Mouse (Mus musculus) limb, embryonic 10.5 days (tissue): ENCODE data around the gene Sdhaf4. TPM values are rescaled to one million over a fixed set of nuclear protein-coding genes. Genes with fewer than 3 reads are reported as not detected.

Experiments
- DNase-seq: peaks from one replicate; pipeline ENCODE4 v3.0.0-alpha.2; 2017; ENCODE audit warnings: low spot score
- H3K27ac ChIP-seq: fragments of 300-500 bp; sonication (generic); 2 replicates; pipeline ENCODE4 v1.5.1; 2016; ENCODE audit warnings: mild to moderate bottlenecking
- H3K27me3 ChIP-seq: fragments of 300-500 bp; sonication (generic); 2 replicates; pipeline ENCODE4 v1.6.1; 2016; ENCODE audit warnings: low read depth, mild to moderate bottlenecking; ENCODE audit not compliant: poor library complexity, severe bottlenecking
- H3K36me3 ChIP-seq: fragments of 300-500 bp; sonication (generic); 2 replicates; pipeline ENCODE4 v1.6.1; 2016; ENCODE audit warnings: mild to moderate bottlenecking, moderate library complexity
- H3K4me1 ChIP-seq: fragments of 300-500 bp; sonication (generic); 2 replicates; pipeline ENCODE4 v1.6.1; 2016
- H3K4me3 ChIP-seq: fragments of 300-500 bp; sonication (generic); 2 replicates; pipeline ENCODE4 v1.5.1; 2016; ENCODE audit warnings: mild to moderate bottlenecking, moderate library complexity
- H3K9me3 ChIP-seq: fragments of 300-500 bp; sonication (generic); replicated peaks from 2 replicates; pipeline ENCODE4 v1.6.1; 2016; ENCODE audit warnings: mild to moderate bottlenecking
- WGBS: fragments of 180-500 bp; shearing (Covaris S2); methylation state at CpG from one replicate; pipeline ENCODE4 v1.1.7; 2016; 5-methylcytosine and 5-hydroxymethylcytosine counted together
- polyA plus RNA-seq: library from polyadenylated mRNA; unstranded; fragments of >200 nt; fragmentation: Nextera tagmentation; extraction: Ambion mirVana; gene quantifications from 2 replicates; pipeline ENCODE4 v1.2.1, GENCODE M21; 2016

Gene Sdhaf4
- 77.1 and 79.7 TPM in 2 replicates for polyA plus RNA-seq

GRCm38 (mm10) chr1:24005070-24005804 lies at the start of gene Sdhaf4:
Gene Sdhaf4, minus strand, starts transcription at chr1:24005656.
- no peaks in the 10 kb centered on the region for H3K9me3 ChIP-seq
- H3K4me1 ChIP-seq = peaks cover 4% of the 10 kb centered on the region; the same call in 1 of the 2 replicates
- no peaks in the 10 kb centered on the region for H3K27me3 ChIP-seq
- WGBS = 2% methylated on average over 47 of the region's 47 CpGs
- peak within 1 kb of the TSS; percentile 78 for H3K4me3 ChIP-seq
- H3K27ac ChIP-seq = peak within 1 kb of the TSS; percentile 94
- peak; percentile 96 for DNase-seq
- H3K36me3 ChIP-seq = peaks cover 26% of the 10 kb centered on the region

- DNase-seq = no peak
- 80% methylated on average over 6 of the region's 6 CpGs for whole genome bisulfite sequencing
- H3K4me1 ChIP-seq = no peaks in the 10 kb centered on the region
- peaks cover 29% of the 10 kb centered on the region for H3K36me3 ChIP-seq
- H3K9me3 ChIP-seq = no peaks in the 10 kb centered on the region
- H3K27ac ChIP-seq = no peak overlapping the region
- H3K4me3 ChIP-seq = no peak overlapping the region
- no peaks in the 10 kb centered on the region for H3K27me3 ChIP-seq
Observed at GRCm38 (mm10) chr1:24046730-24047510, 41.5 kb upstream of the Sdhaf4 start.

GRCm38 (mm10) chr1:24045627-24046026 lies 40.2 kb upstream of the Sdhaf4 start:
- no peaks in the 10 kb centered on the region for H3K9me3 ChIP-seq
- H3K27ac ChIP-seq = no peak overlapping the region
- no peak for DNase-seq
- H3K36me3 ChIP-seq = peaks cover 32% of the 10 kb centered on the region
- no peaks in the 10 kb centered on the region for H3K27me3 ChIP-seq
- no peak overlapping the region for H3K4me3 ChIP-seq
- no peaks in the 10 kb centered on the region for H3K4me1 ChIP-seq
- WGBS = 83% methylated on average over 5 of the region's 5 CpGs

GRCm38 (mm10) chr1:24043007-24043406 lies 37.6 kb upstream of the Sdhaf4 start:
- H3K27ac ChIP-seq = no peak overlapping the region
- no peaks in the 10 kb centered on the region for H3K4me1 ChIP-seq
- H3K36me3 ChIP-seq = peaks cover 31% of the 10 kb centered on the region
- 85% methylated on average over 5 of the region's 5 CpGs for WGBS
- no peak overlapping the region for H3K4me3 ChIP-seq
- H3K27me3 ChIP-seq = no peaks in the 10 kb centered on the region
- no peak for DNase-seq
- no peaks in the 10 kb centered on the region for H3K9me3 ChIP-seq

GRCm38 (mm10) chr1:24033759-24034423 lies 28.4 kb upstream of the Sdhaf4 start:
- 87% methylated on average over 2 of the region's 2 CpGs for WGBS
- no peak for DNase-seq

GRCm38 (mm10) chr1:24010821-24011220 lies 5.4 kb upstream of the Sdhaf4 start:
- Histone ChIP-seq H3K4me3 (no peak overlapping the region), H3K36me3 (peaks cover 14% of the 10 kb centered on the region; the same call in 1 of the 2 replicates), H3K27ac (no peak overlapping the region), H3K4me1 (no peaks in the 10 kb centered on the region), H3K9me3 (no peaks in the 10 kb centered on the region), H3K27me3 (no peaks in the 10 kb centered on the region)
- peak; percentile 14 for DNase-seq
- 95% methylated on average over 6 of the region's 6 CpGs for WGBS

More at GRCm38 (mm10) chr1:24033759-24034423, 28.4 kb upstream of the Sdhaf4 start:
- no peak overlapping the region for H3K4me3 ChIP-seq
- no peak overlapping the region for H3K27ac ChIP-seq
- H3K36me3 ChIP-seq = peaks cover 41% of the 10 kb centered on the region
- no peaks in the 10 kb centered on the region for H3K9me3 ChIP-seq
- H3K4me1 ChIP-seq = no peaks in the 10 kb centered on the region
- no peaks in the 10 kb centered on the region for H3K27me3 ChIP-seq

- Histone ChIP-seq H3K36me3 (peaks cover 14% of the 10 kb centered on the region; the same call in 1 of the 2 replicates), H3K4me3 (no peak overlapping the region), H3K4me1 (no peaks in the 10 kb centered on the region), H3K9me3 (no peaks in the 10 kb centered on the region), H3K27ac (no peak overlapping the region), H3K27me3 (no peaks in the 10 kb centered on the region)
- 94% methylated on average over 6 of the region's 6 CpGs for WGBS
- peak; percentile 21 for DNase-seq
Observed at GRCm38 (mm10) chr1:24010016-24010415, 4.6 kb upstream of the Sdhaf4 start.

- Histone ChIP-seq H3K27ac (no peak overlapping the region), H3K27me3 (no peaks in the 10 kb centered on the region), H3K4me1 (peaks cover 4% of the 10 kb centered on the region; the same call in 1 of the 2 replicates), H3K9me3 (no peaks in the 10 kb centered on the region), H3K36me3 (peaks cover 5% of the 10 kb centered on the region), H3K4me3 (no peak overlapping the region)
- peak; percentile 22 for DNase-seq
- WGBS = 86% methylated on average over 8 of the region's 8 CpGs
Observed at GRCm38 (mm10) chr1:24007621-24008020, 2.2 kb upstream of the Sdhaf4 start.

GRCm38 (mm10) chr1:23999318-23999717 lies 6.1 kb downstream of the Sdhaf4 start:
- Histone ChIP-seq H3K27me3 (no peaks in the 10 kb centered on the region), H3K36me3 (peaks cover 56% of the 10 kb centered on the region), H3K27ac (no peak overlapping the region), H3K4me1 (peaks cover 1% of the 10 kb centered on the region; the same call in 1 of the 2 replicates), H3K9me3 (no peaks in the 10 kb centered on the region), H3K4me3 (no peak overlapping the region)
- WGBS = 91% methylated on average over 5 of the region's 5 CpGs
- DNase-seq = no peak

GRCm38 (mm10) chr1:23998866-23999265 lies 6.6 kb downstream of the Sdhaf4 start:
- Histone ChIP-seq H3K27me3 (no peaks in the 10 kb centered on the region), H3K27ac (no peak overlapping the region), H3K4me3 (no peak overlapping the region), H3K4me1 (no peaks in the 10 kb centered on the region), H3K36me3 (peaks cover 56% of the 10 kb centered on the region), H3K9me3 (no peaks in the 10 kb centered on the region)
- WGBS = 93% methylated on average over 7 of the region's 7 CpGs
- no peak for DNase-seq

GRCm38 (mm10) chr1:23998120-23998810 lies 7.2 kb downstream of the Sdhaf4 start:
- DNase-seq = no peak
- 93% methylated on average over 7 of the region's 7 CpGs for WGBS
- H3K4me1 ChIP-seq = no peaks in the 10 kb centered on the region
- H3K9me3 ChIP-seq = no peaks in the 10 kb centered on the region
- no peak overlapping the region for H3K4me3 ChIP-seq
- no peaks in the 10 kb centered on the region for H3K27me3 ChIP-seq
- peaks cover 56% of the 10 kb centered on the region for H3K36me3 ChIP-seq
- no peak overlapping the region for H3K27ac ChIP-seq

GRCm38 (mm10) chr1:23997493-23997892 lies 8.0 kb downstream of the Sdhaf4 start:
- no peak overlapping the region for H3K27ac ChIP-seq
- peaks cover 53% of the 10 kb centered on the region for H3K36me3 ChIP-seq
- H3K4me3 ChIP-seq = no peak overlapping the region
- no peaks in the 10 kb centered on the region for H3K4me1 ChIP-seq
- no peaks in the 10 kb centered on the region for H3K9me3 ChIP-seq
- DNase-seq = no peak
- 90% methylated on average over 3 of the region's 3 CpGs for WGBS
- no peaks in the 10 kb centered on the region for H3K27me3 ChIP-seq
